Mouse (Mus musculus) forebrain, postnatal 0 days (tissue): ENCODE results near the gene Dlg1. TPM values are rescaled to one million over a fixed set of nuclear protein-coding genes. Genes with fewer than 3 reads are reported as not detected.
A peak's percentile ranks its signal among the peaks of the same experiment; 100 is the strongest.

Source experiments
- ATAC-seq: fragments of 200-750 bp; cut with Nextera tagmentation; 2 replicates; pipeline ENCODE4 v1.8.0; 2017; ENCODE audit warnings: mild to moderate bottlenecking, moderate library complexity
- DNase-seq: peaks from one replicate; pipeline ENCODE4 v3.0.0-alpha.2; 2015
- H3K27ac ChIP-seq: fragments of 300-500 bp; sonication (generic); 2 replicates; pipeline ENCODE4 v1.5.1; 2014; ENCODE audit warnings: low read depth, mild to moderate bottlenecking, antibody characterized with exemption, low read length, moderate library complexity, mixed read lengths
- H3K27me3 ChIP-seq: fragments of 300-500 bp; sonication (generic); 2 replicates; pipeline ENCODE4 v1.6.1; 2014; ENCODE audit warnings: mild to moderate bottlenecking, low read length, mixed read lengths; ENCODE audit not compliant: insufficient read depth
- H3K36me3 ChIP-seq: fragments of 300-500 bp; sonication (generic); 2 replicates; pipeline ENCODE4 v1.6.1; 2014; ENCODE audit warnings: mild to moderate bottlenecking, moderate library complexity; ENCODE audit not compliant: insufficient read depth
- H3K4me1 ChIP-seq: fragments of 300-500 bp; sonication (generic); 2 replicates; pipeline ENCODE4 v1.6.1; 2014; ENCODE audit warnings: antibody characterized with exemption; ENCODE audit not compliant: insufficient read depth
- H3K4me2 ChIP-seq: fragments of 300-500 bp; sonication (generic); 2 replicates; pipeline ENCODE4 v1.6.1; 2014; ENCODE audit warnings: low read depth, mild to moderate bottlenecking, moderate library complexity
- H3K4me3 ChIP-seq: fragments of 300-500 bp; sonication (generic); 2 replicates; pipeline ENCODE4 v1.5.1; 2014; ENCODE audit warnings: low read depth, low read length, mixed read lengths
- H3K9ac ChIP-seq: fragments of 300-500 bp; sonication (generic); 2 replicates; pipeline ENCODE4 v1.6.1; 2014; ENCODE audit warnings: mild to moderate bottlenecking
- H3K9me3 ChIP-seq: fragments of 300-500 bp; sonication (generic); 2 replicates; pipeline ENCODE4 v1.6.1; 2016; ENCODE audit warnings: low read length
- CTCF ChIP-seq: sonication (generic); IDR thresholded peaks from 2 replicates; pipeline ENCODE4 v1.5.1; 2016; ENCODE audit warnings: antibody characterized with exemption, control low read depth, low read depth
- WGBS: fragments of 180-500 bp; shearing (Covaris S2); extraction: QIAGEN DNeasy Blood & Tissue Kit; methylation state at CpG from one replicate; pipeline ENCODE4 v1.1.7; 2014; 5-methylcytosine and 5-hydroxymethylcytosine counted together
- polyA plus RNA-seq: library from polyadenylated mRNA; unstranded; fragments of >200 nt; fragmentation: Nextera tagmentation; extraction: Ambion mirVana; gene quantifications from 2 replicates; pipeline ENCODE4 v1.2.1, GENCODE M21; 2015
- total RNA-seq: library from RNA; depleted of rRNA; stranded (reverse); fragments of >200 nt; gene quantifications from 2 replicates; pipeline ENCODE4 v1.2.3, GENCODE M21; 2014

Gene Dlg1
- total and polyA plus RNA-seq, 2 experiments from 2014 or later = 11.3 to 37.7 TPM

DNA sequence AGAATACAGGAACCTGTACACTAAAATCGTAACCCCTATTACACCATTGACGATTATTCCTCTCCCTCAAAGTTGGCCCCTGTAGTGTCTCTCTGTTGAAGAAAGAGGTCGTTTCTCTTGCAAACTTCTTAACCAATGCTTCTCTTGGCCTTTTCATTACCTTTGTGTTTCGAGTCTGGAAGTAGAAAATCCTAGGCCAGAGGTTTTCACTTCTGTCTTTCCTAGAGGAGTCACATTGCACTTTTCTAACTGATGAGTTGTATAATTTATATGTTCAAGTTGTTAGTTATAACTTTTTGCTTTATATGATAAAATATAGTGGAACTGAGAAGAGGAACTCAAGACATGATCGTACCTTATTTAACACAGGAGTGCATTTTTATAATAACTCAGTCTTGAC lies 93.2 kb downstream of the Dlg1 start:
- no peak overlapping the region for H3K9ac ChIP-seq
- 78% methylated on average over 5 of the region's 5 CpGs for WGBS
- no peak for ATAC-seq
- no peaks in the 10 kb centered on the region for H3K36me3 ChIP-seq
- peak overlapping the region; percentile 24; the same call in 1 of the 2 replicates for H3K4me2 ChIP-seq
- H3K9me3 ChIP-seq = no peaks in the 10 kb centered on the region
- H3K4me1 ChIP-seq = no peaks in the 10 kb centered on the region
- H3K27me3 ChIP-seq = no peaks in the 10 kb centered on the region
- no peak for TF ChIP-seq CTCF
- no peak overlapping the region for H3K27ac ChIP-seq
- H3K4me3 ChIP-seq = no peak overlapping the region
- no peak for DNase-seq

DNA sequence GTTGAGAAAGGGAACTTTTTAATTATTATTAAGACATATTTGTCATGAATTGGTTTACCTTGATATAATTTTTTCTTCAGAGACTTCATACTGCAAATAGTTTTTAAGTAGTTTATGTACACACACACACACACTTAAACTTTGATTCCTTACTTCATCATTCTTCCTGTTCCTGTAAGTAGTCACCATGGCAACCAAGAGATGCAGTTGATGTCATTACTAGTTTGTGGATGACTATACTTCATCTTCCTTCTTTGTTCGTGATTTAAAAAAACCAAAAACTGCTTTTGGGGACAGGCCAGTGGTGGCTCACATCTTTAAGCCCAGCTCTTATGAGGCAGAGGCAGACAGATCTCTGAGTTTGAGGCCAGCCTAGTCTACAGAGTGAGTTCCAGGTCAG lies 94.4 kb downstream of the Dlg1 start:
- Histone ChIP-seq H3K36me3 (no peaks in the 10 kb centered on the region), H3K4me1 (no peaks in the 10 kb centered on the region), H3K27me3 (no peaks in the 10 kb centered on the region), H3K9ac (no peak overlapping the region), H3K4me3 (no peak overlapping the region), H3K4me2 (no peak overlapping the region), H3K9me3 (no peaks in the 10 kb centered on the region), H3K27ac (no peak overlapping the region)
- no peak for TF ChIP-seq CTCF
- no peak for DNase-seq
- 69% methylated on average over 1 of the region's 1 CpGs for WGBS
- ATAC-seq = no peak

- H3K9me3 ChIP-seq = no peaks in the 10 kb centered on the region
- no peak for TF ChIP-seq CTCF
- no peak overlapping the region for H3K9ac ChIP-seq
- H3K4me3 ChIP-seq = no peak overlapping the region
- H3K36me3 ChIP-seq = no peaks in the 10 kb centered on the region
- H3K27ac ChIP-seq = no peak overlapping the region
- DNase-seq = no peak
- H3K4me1 ChIP-seq = 0 out of 2 replicates have a peak, but pooled peaks cover under 1% of the 10 kb centered on the region
- H3K4me2 ChIP-seq = no peak overlapping the region
- WGBS = 76% methylated on average over 6 of the region's 6 CpGs
- ATAC-seq = no peak
- no peaks in the 10 kb centered on the region for H3K27me3 ChIP-seq
Measured at GRCm38 (mm10) chr16:31759416-31759815, 96.2 kb downstream of the Dlg1 start.

- no peak overlapping the region; the same call in 1 of the 2 replicates for H3K27ac ChIP-seq
- TF ChIP-seq CTCF = no peak
- ATAC-seq (peak; percentile 60), DNase-seq (peak; percentile 14)
- no peaks in the 10 kb centered on the region for H3K27me3 ChIP-seq
- WGBS = 84% methylated on average over 6 of the region's 6 CpGs
- no peaks in the 10 kb centered on the region for H3K9me3 ChIP-seq
- H3K4me1 ChIP-seq = 0 out of 2 replicates have a peak, but pooled peaks cover 3% of the 10 kb centered on the region
- no peak overlapping the region for H3K4me2 ChIP-seq
- no peak overlapping the region for H3K4me3 ChIP-seq
- no peaks in the 10 kb centered on the region for H3K36me3 ChIP-seq
- H3K9ac ChIP-seq = no peak overlapping the region
Measured at GRCm38 (mm10) chr16:31766298-31766697, 103.1 kb downstream of the Dlg1 start.

DNA sequence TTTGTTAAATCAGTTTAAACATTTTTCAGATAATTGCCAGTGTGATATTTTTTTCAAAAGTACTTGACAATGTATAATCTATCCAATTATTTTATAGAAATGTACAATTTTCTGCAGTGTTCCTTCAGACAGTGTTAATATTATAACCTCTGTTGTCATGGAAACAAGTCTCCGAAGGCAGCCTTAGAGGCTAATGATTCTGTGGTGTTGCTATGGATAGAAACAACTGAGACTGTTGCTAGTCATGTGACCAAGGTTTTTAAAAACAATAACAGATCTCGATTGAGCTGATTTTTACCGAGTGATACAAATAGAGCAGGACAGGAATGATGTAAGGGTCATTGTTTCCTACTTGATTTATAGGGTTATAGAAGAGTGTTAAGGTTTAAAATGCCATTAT lies 103.5 kb downstream of the Dlg1 start:
- DNase-seq (peak; percentile 66), ATAC-seq (peak; percentile 94)
- H3K9me3 ChIP-seq = no peaks in the 10 kb centered on the region
- WGBS = 13% methylated on average over 3 of the region's 3 CpGs
- no peaks in the 10 kb centered on the region for H3K36me3 ChIP-seq
- no peak overlapping the region for H3K27ac ChIP-seq
- 0 out of 2 replicates have a peak, but pooled peaks cover 3% of the 10 kb centered on the region for H3K4me1 ChIP-seq
- H3K9ac ChIP-seq = no peak overlapping the region
- no peaks in the 10 kb centered on the region for H3K27me3 ChIP-seq
- no peak overlapping the region for H3K4me3 ChIP-seq
- TF ChIP-seq CTCF = no peak
- no peak overlapping the region for H3K4me2 ChIP-seq

DNA sequence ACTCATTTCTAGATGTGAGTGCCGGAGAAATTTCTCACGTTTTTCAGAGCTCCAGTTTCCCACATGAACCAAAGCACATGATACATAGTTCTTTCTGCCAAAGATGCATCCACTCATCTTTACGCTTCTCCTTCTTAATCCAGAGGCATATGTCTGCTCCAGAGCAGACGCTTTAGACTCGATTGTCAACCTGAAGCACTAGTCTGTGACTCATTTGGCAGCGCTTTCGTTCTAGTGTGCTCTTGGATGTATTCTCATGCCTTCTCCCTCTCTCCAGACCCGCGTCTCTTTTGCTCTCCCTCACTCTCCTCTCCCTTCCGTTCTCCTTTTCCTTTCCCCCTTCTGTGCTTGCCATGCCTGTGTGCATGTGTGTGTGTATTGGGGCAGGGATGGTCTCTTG lies 112.7 kb downstream of the Dlg1 start:
- no peaks in the 10 kb centered on the region for H3K27me3 ChIP-seq
- H3K9me3 ChIP-seq = no peaks in the 10 kb centered on the region
- WGBS = 73% methylated on average over 10 of the region's 10 CpGs
- H3K4me1 ChIP-seq = no peaks in the 10 kb centered on the region
- H3K9ac ChIP-seq = no peak overlapping the region
- no peaks in the 10 kb centered on the region for H3K36me3 ChIP-seq
- no peak overlapping the region for H3K4me2 ChIP-seq
- TF ChIP-seq CTCF = no peak
- ATAC-seq (0 out of 2 replicates have a peak, but pooled peaks have one; percentile 8), DNase-seq (peak; percentile 31)
- H3K4me3 ChIP-seq = no peak overlapping the region
- H3K27ac ChIP-seq = no peak overlapping the region

- H3K9ac ChIP-seq = no peak overlapping the region
- no peaks in the 10 kb centered on the region for H3K9me3 ChIP-seq
- H3K4me1 ChIP-seq = no peaks in the 10 kb centered on the region
- 45% methylated on average over 6 of the region's 6 CpGs for WGBS
- no peaks in the 10 kb centered on the region for H3K27me3 ChIP-seq
- no peak for TF ChIP-seq CTCF
- DNase-seq = no peak
- H3K36me3 ChIP-seq = no peaks in the 10 kb centered on the region
- no peak overlapping the region for H3K27ac ChIP-seq
- ATAC-seq = no peak
- no peak overlapping the region for H3K4me2 ChIP-seq
- no peak overlapping the region for H3K4me3 ChIP-seq
Measured at GRCm38 (mm10) chr16:31781015-31781414, 117.8 kb downstream of the Dlg1 start.
